Mouse (Mus musculus) frontal cortex, postnatal 14 days (tissue): ENCODE data around the gene Skap1.
"Not testable (repeated sequence)": the region's sequence is repeated elsewhere in the genome, so short reads cannot be mapped to it uniquely, and the experiment has no call there.

ENCODE experiments used
- DNase-seq, 2 experiments: peaks; one replicate each; pipeline ENCODE4 v3.0.0; 2022; ENCODE audit warnings: low spot score in 2 of 2

Skap1 gene

GRCm38 (mm10) chr11:96746648-96747047 is 282.3 kb downstream of the Skap1 start:
- no peak for DNase-seq

- no peak for DNase-seq
Observed at GRCm38 (mm10) chr11:96747555-96747954, 283.2 kb downstream of the Skap1 start.

DNA sequence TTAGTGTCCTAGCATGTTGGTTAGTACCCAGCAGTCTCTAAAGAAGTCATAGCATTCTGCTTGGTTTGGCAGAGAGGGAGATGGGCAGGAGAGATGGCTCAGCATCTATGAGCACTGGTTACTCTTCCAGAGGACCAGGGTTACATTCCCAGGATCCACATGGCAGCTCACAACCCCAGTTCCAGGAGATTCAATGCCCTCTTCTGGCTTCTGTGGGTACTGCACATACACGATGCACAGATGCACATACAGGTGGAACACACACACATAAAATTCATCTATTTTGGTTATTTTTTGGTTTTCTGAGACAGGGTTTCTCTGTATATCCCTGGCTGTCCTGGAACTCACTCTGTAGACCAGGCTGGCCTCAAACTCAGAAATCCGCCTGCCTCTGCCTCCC is 290.9 kb downstream of the Skap1 start:
- no peak for DNase-seq

- DNase-seq, result no peak
Observed at GRCm38 (mm10) chr11:96757421-96757820, 293.0 kb downstream of the Skap1 start.

- DNase-seq, result no peak
Observed at GRCm38 (mm10) chr11:96758402-96758801, 294.0 kb downstream of the Skap1 start.

- no peak for DNase-seq
Observed at GRCm38 (mm10) chr11:96760042-96760441, 295.6 kb downstream of the Skap1 start.

GRCm38 (mm10) chr11:96761984-96762383 is 297.6 kb downstream of the Skap1 start:
- DNase-seq, result no peak

GRCm38 (mm10) chr11:96762742-96763470 is 298.5 kb downstream of the Skap1 start:
- no peak for DNase-seq

DNA sequence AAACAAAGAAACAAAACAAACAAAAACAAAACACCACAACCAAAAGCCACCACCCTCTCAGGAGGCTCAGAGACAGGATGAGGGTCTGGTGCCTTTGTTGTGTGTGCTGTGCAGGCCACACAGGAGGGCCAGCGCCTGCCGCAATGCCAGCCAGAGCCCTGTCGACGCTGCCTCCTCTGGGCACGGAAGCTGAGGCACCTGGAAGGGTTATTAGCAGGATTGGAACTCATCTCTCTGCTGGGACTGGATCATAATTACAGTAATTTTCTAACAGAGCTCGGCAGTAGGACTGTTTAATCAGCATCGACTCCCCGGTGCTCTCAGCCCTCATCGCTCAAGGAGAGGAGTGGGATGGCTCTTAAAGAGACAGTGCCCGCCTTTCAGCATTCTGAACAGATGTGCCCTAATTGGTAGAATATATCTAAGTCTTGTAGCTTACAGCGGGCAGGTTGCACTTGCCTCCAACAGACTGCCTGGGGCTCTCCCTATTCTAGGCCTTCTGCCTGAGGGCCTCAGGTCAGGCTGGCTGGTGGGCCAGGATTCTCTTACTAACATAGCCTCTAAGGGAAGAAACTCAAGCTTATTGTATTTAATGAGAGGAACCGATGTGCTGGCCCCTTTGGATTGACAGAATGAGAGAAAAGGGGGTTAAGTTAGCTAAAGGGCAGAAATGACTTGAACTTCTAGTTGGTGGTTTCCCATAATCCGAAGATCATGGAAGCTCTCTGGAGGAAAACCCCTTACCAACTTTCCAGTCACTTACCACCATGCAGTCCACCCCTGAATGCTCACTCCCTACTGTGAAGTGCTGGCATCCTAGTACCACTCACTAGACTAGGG is 300.3 kb downstream of the Skap1 start:
- DNase-seq, result no peak

DNA sequence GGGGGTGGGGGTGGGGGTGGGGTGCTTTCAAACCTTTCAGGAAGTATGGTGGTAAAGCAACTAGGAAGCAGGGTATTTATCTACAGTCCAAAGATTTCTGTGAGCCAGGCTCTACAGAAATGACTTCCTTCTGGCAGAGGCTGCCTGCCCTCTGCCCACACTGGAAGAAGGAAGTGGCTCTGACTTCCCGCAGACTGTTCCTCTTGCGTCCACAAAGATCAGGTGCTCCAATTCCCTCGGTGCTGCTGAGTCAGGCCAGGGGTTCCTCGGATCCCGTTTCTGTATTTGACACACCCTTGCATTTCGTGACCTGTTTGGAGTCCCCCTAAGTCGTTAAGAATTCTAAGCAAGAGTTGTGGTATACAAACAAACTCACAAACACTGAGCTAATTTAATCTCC is 301.3 kb downstream of the Skap1 start:
- DNase-seq, result no peak

DNA sequence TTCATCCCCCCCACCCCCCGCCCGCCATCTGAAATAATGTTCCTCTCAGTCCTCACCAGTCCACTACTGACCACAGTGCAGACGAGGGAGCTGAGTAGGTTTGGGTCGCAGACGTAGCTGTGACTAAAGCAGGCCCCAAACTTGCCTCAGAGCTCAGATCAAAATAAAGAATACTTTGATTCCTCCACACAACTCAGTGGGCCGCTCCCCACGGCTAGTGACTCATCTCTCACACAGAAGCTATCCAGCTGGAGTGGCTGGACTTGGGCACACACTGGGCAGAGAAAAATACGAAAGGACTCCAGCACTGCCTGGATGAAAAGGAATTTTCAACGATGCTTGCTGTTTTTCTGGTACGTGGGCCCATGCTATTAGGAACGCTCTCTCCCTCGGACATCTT is 302.2 kb downstream of the Skap1 start:
- DNase-seq, result no peak

DNA sequence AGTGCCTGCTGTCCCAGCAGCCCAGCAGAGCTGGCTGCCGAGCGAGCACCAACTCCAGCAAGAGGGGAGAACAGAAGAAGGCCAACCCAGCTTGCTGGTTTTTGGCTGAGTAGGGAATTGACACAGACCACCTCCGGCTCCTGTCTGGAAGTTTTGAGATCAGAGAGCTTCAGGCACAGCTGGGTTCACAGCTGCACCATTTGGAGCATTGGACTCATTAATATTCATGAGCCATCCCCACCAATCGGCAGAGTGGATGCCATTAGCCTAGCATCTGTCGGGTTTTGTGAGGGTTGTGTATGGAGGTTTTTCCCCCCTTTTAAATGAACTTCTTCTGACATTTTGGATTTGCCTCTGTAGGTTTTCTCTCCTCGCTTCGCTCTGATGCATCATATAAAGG is 302.7 kb downstream of the Skap1 start:
- no peak for DNase-seq

- DNase-seq, result no peak
Observed at GRCm38 (mm10) chr11:96768240-96768639, 303.8 kb downstream of the Skap1 start.

DNA sequence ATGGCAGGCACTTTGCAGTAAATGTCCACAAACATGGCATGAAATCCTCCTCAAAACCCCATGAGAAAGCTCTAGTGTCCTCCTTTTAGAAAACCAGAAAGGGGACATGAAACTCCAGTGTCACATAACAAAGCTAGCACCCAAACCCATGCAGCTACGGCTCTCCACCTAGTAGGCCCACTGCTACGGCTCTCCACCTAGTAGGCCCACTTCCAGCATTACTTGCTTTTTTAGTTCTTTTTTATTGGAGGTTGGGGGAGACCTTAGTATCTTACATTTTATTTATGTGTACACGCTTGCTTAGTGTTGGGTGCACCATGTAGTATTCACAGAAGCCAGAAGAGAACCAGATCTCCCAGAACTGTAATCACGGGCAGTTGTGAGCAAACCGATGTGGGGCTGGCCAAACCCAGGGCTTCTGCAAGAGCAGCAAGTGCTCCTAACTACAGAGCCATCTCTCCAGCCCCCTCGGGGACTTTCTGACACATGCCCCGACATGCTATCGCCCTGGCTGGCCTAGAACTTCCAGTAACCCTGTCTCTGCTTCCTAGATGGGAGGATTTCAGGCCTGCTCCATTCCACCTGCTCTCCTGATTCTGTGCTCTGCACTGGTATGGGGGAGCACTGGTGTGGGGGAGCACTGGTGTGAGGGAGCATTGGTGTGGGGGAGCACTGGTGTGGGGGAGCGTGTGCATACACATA is 307.0 kb downstream of the Skap1 start:
- no peak for DNase-seq

- DNase-seq, result no peak
Observed at GRCm38 (mm10) chr11:96772413-96772812, 308.0 kb downstream of the Skap1 start.

GRCm38 (mm10) chr11:96774536-96774935 is 310.1 kb downstream of the Skap1 start:
- no peak for DNase-seq

GRCm38 (mm10) chr11:96775063-96775462 is 310.7 kb downstream of the Skap1 start:
- no peak for DNase-seq

- DNase-seq, result no peak
Observed at GRCm38 (mm10) chr11:96775665-96776064, 311.3 kb downstream of the Skap1 start.

GRCm38 (mm10) chr11:96776068-96776467 is 311.7 kb downstream of the Skap1 start:
- DNase-seq, result no peak

- peak; percentile 98 to 99 for DNase-seq
Observed at GRCm38 (mm10) chr11:96776968-96777962, 312.9 kb downstream of the Skap1 start, which contains the start of gene Snx11. Gene Snx11 (minus strand): TSS chr11:96777559.

DNA sequence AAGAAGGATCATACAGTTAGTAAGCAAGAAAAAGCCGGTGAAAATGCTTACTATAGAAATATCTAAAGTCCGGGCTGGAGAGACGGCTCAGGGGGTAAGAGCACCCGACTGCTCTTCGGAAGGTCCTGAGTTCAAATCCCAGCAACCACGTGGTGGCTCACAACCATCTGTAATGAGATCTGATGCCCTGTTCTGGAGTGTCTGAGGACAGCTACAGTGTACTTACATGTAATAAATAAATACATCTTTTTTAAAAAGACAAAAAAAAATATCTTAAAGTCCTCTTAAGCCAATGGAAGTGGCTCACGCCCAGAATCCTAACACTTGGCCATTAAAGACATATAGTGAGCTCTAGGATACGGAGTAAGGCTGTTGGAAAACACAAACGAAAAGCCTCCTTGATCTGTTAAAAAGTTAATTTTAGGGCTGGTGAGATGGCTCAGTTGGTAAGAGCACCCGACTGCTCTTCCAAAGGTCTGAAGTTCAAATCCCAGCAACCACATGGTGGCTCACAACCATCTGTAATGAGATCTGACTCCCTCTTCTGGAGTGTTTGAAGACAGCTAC is 313.8 kb downstream of the Skap1 start:
- not testable (repeated sequence) for DNase-seq
